Mouse (Mus musculus) hindbrain, postnatal 0 days (tissue): ENCODE data around the gene Clgn. TPM values are rescaled to one million over a fixed set of nuclear protein-coding genes. Genes with fewer than 3 reads are reported as not detected.

Source experiments
- ATAC-seq: fragments of 200-750 bp; cut with Nextera tagmentation; 2 replicates; pipeline ENCODE4 v1.8.0; 2017; ENCODE audit warnings: mild to moderate bottlenecking, moderate TSS enrichment, moderate library complexity
- DNase-seq: peaks from one replicate; pipeline ENCODE4 v3.0.0-alpha.2; 2015; ENCODE audit warnings: low spot score
- H3K27ac ChIP-seq: fragments of 300-500 bp; sonication (generic); 2 replicates; pipeline ENCODE4 v1.5.1; 2014; ENCODE audit warnings: mild to moderate bottlenecking
- H3K27me3 ChIP-seq: fragments of 300-500 bp; sonication (generic); 2 replicates; pipeline ENCODE4 v1.6.1; 2014; ENCODE audit warnings: low read length, mixed read lengths; ENCODE audit not compliant: insufficient read depth
- H3K36me3 ChIP-seq: fragments of 300-500 bp; sonication (generic); 2 replicates; pipeline ENCODE4 v1.6.1; 2014; ENCODE audit warnings: low read length, mixed read lengths; ENCODE audit not compliant: insufficient read depth
- H3K4me1 ChIP-seq: fragments of 300-500 bp; sonication (generic); 2 replicates; pipeline ENCODE4 v1.6.1; 2014; ENCODE audit warnings: antibody characterized with exemption, low read length, mixed read lengths; ENCODE audit not compliant: insufficient read depth
- H3K4me2 ChIP-seq: fragments of 300-500 bp; sonication (generic); 2 replicates; pipeline ENCODE4 v1.6.1; 2014; ENCODE audit warnings: low read depth, mild to moderate bottlenecking, low read length, moderate library complexity, mixed read lengths
- H3K4me3 ChIP-seq: fragments of 300-500 bp; sonication (generic); 2 replicates; pipeline ENCODE4 v1.5.1; 2014; ENCODE audit warnings: low read length
- H3K9ac ChIP-seq: fragments of 300-500 bp; sonication (generic); replicated peaks from 2 replicates; pipeline ENCODE4 v1.6.1; 2014; ENCODE audit warnings: mild to moderate bottlenecking, low read length, moderate library complexity, mixed read lengths
- H3K9me3 ChIP-seq: fragments of 300-500 bp; sonication (generic); 2 replicates; pipeline ENCODE4 v1.6.1; 2016; ENCODE audit warnings: low read length, mixed read lengths
- CTCF ChIP-seq: IDR thresholded peaks from 2 replicates; pipeline ENCODE4 v1.5.1; 2016; ENCODE audit warnings: antibody characterized with exemption, control low read depth, low read depth
- whole genome bisulfite sequencing: fragments of 180-500 bp; shearing (Covaris S2); extraction: QIAGEN DNeasy Blood & Tissue Kit; methylation state at CpG from one replicate; pipeline ENCODE4 v1.1.7; 2014; 5-methylcytosine and 5-hydroxymethylcytosine counted together
- polyA plus RNA-seq: library from polyadenylated mRNA; unstranded; fragments of >200 nt; fragmentation: Nextera tagmentation; extraction: Ambion mirVana; gene quantifications from 2 replicates; pipeline ENCODE4 v1.2.1, GENCODE M21; 2015
- total RNA-seq: library from RNA; depleted of rRNA; stranded (reverse); fragments of >200 nt; gene quantifications from 2 replicates; pipeline ENCODE4 v1.2.3, GENCODE M21; 2014; rRNA removed

Clgn gene
- total and polyA plus RNA-seq, 2 experiments from 2014 or later, result 5.5 to 13.3 TPM

DNA sequence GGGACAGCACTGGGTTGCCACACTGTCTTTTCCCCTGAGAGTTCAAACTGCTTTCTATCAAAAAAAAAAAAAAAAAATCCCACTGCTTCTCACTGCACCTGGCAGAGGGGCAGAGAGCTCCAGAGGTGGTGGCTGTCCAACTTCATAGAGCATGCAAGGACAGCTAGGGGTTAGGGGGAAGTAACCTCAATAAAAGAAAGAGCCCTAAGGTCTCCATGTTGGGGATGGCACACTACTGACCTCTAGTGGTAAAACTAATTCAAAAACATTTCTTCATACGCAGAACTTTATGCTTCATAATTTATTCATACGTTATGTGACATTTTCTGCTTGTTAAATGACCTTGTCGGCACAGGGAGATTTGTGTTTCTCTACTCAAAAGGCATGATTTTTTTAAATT lies 61.4 kb downstream of the Clgn start:
- peaks cover 6% of the 10 kb centered on the region; the same call in 1 of the 2 replicates for H3K9me3 ChIP-seq
- TF ChIP-seq CTCF, result peak; percentile 71
- no peaks in the 10 kb centered on the region for H3K27me3 ChIP-seq
- H3K36me3 ChIP-seq, result no peaks in the 10 kb centered on the region
- 15% methylated on average over 3 of the region's 3 CpGs for WGBS
- no peak overlapping the region for H3K9ac ChIP-seq
- DNase-seq, result peak; percentile 68
- H3K4me1 ChIP-seq, result no peaks in the 10 kb centered on the region
- H3K4me3 ChIP-seq, result no peak overlapping the region
- H3K4me2 ChIP-seq, result no peak overlapping the region
- ATAC-seq, result 0 out of 2 replicates have a peak, but pooled peaks have one; percentile 43
- no peak overlapping the region for H3K27ac ChIP-seq

DNA sequence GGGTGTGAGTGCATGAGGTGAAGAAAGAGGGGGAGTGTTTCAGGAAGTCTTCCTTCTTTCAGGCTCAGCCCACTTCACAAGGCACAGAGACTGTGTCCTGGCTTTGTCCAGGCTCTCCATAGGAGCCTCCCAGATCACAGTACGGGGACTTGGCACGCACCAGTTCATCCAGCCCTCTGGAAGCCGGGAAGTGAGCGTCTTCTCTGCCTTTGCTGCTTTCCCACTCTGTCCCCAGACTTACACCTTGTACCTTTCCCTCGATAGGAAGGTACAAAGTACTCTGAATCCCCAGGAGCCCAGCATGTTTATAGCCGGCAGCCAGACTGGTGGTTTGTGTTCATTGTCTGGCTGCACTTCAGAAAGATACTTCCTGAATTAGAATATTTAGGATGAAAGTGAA lies 67.5 kb downstream of the Clgn start:
- peaks cover 6% of the 10 kb centered on the region; the same call in 1 of the 2 replicates for H3K9me3 ChIP-seq
- H3K9ac ChIP-seq, result no peak overlapping the region
- 55% methylated on average over 6 of the region's 6 CpGs for WGBS
- TF ChIP-seq CTCF, result no peak
- H3K4me1 ChIP-seq, result no peaks in the 10 kb centered on the region
- no peaks in the 10 kb centered on the region for H3K27me3 ChIP-seq
- no peaks in the 10 kb centered on the region for H3K36me3 ChIP-seq
- DNase-seq (no peak), ATAC-seq (no peak)
- no peak overlapping the region for H3K27ac ChIP-seq
- no peak overlapping the region for H3K4me2 ChIP-seq
- no peak overlapping the region for H3K4me3 ChIP-seq

DNA sequence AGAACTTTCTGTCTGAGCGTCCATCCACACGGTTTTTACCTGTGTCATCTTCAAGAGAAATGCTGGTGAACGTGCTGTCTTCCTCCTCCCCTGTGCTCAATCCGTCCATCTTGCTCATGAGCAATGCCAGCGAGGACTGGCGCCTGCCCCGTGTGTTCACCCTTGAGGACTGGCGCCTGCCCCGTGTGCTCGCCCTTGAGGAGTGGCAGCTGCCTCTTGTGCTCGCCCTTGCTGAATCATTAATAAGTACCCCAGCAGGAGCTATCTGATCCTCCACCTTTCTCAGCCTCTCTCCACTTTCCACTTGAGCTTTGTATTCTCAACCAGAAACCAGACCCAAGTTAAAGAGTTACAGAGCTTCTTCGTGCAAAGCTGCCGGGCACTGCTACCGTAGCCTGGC lies 68.6 kb downstream of the Clgn start, which contains the start of gene Scoc:
TSS of gene Scoc (minus strand) at position 170 of the 400 bp plus-strand sequence.
- no peak for DNase-seq
- Histone ChIP-seq H3K9me3 (peaks cover 6% of the 10 kb centered on the region; the same call in 1 of the 2 replicates), H3K4me1 (no peaks in the 10 kb centered on the region), H3K27ac (no peak within 1 kb of the TSS), H3K27me3 (no peaks in the 10 kb centered on the region), H3K9ac (no peak within 1 kb of the TSS), H3K36me3 (no peaks in the 10 kb centered on the region), H3K4me2 (no peak within 1 kb of the TSS), H3K4me3 (no peak within 1 kb of the TSS)
- 78% methylated on average over 14 of the region's 14 CpGs for WGBS
- no peak for ATAC-seq
- TF ChIP-seq CTCF, result no peak

DNA sequence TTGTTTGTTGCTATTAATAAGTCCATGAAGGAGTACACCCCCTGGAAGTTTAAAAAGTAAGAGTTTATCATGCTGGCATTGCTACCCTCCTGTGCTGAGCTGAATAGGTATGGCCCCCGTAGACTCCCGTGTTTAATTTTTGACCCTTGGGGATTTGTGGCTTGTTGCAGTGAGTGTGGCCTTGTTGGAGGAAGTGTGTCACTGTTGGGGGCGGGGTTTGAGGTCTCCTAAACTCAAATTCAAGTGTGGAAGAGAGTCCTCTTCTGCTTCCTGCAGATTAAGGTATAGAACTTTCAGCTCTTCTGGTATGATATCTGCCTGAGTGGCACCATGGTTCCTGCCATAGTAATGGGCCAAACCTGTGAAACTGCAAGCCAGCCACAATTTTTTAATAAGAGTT lies 69.9 kb downstream of the Clgn start:
- Histone ChIP-seq H3K4me2 (no peak overlapping the region), H3K4me3 (no peak overlapping the region), H3K9me3 (peaks cover 6% of the 10 kb centered on the region; the same call in 1 of the 2 replicates), H3K36me3 (no peaks in the 10 kb centered on the region), H3K27ac (no peak overlapping the region), H3K4me1 (no peaks in the 10 kb centered on the region), H3K27me3 (no peaks in the 10 kb centered on the region), H3K9ac (no peak overlapping the region)
- TF ChIP-seq CTCF, result no peak
- DNase-seq (no peak), ATAC-seq (no peak)
- WGBS, result 70% methylated on average over 3 of the region's 3 CpGs

Other genes with a start within 250 kb of the Clgn start
- gene Tbc1d9, start 224.5 kb upstream of the Clgn start, total RNA-seq, result 123 and 128 TPM in 2 replicates
- gene Tbc1d9, start 224.5 kb upstream of the Clgn start, polyA plus RNA-seq, result 16.4 and 16.8 TPM in 2 replicates
- 1.2 and 4.2 TPM in 2 replicates for gene Gm10645, start 223.7 kb upstream of the Clgn start, total RNA-seq
- gene Gm10645, start 223.7 kb upstream of the Clgn start, polyA plus RNA-seq, result 10.0 and 11.6 TPM in 2 replicates
- gene Ucp1, start 99.5 kb upstream of the Clgn start, total RNA-seq, result 0.29 and 0.31 TPM in 2 replicates
- 0.09 and 0.14 TPM in 2 replicates for gene Ucp1, start 99.5 kb upstream of the Clgn start, polyA plus RNA-seq
- gene Elmod2, start 57.4 kb upstream of the Clgn start, total RNA-seq, result 13.7 and 14.4 TPM in 2 replicates
- gene Elmod2, start 57.4 kb upstream of the Clgn start, polyA plus RNA-seq, result 10.6 and 12.0 TPM in 2 replicates
- not detected in 2 replicates for gene Mgat4d, start 41.4 kb upstream of the Clgn start, total RNA-seq
- not detected in 2 replicates for gene Mgat4d, start 41.4 kb upstream of the Clgn start, polyA plus RNA-seq
- gene Scoc, start 68.5 kb downstream of the Clgn start, total RNA-seq, result 179 and 224 TPM in 2 replicates
- 441 TPM in 2 replicates for gene Scoc, start 68.5 kb downstream of the Clgn start, polyA plus RNA-seq
- gene Olfr370, start 145.9 kb downstream of the Clgn start, total RNA-seq, result 0.05 TPM in 1 of 2 replicates, not detected in the other
- 0.08 TPM in 1 of 2 replicates, not detected in the other for gene Olfr370, start 145.9 kb downstream of the Clgn start, polyA plus RNA-seq
- 124 and 186 TPM in 2 replicates for gene Ndufb7, start 176.8 kb downstream of the Clgn start, total RNA-seq
- 436 and 442 TPM in 2 replicates for gene Ndufb7, start 176.8 kb downstream of the Clgn start, polyA plus RNA-seq
- gene Tecr, start 218.1 kb downstream of the Clgn start, total RNA-seq, result 1,283 and 1,409 TPM in 2 replicates
- gene Tecr, start 218.1 kb downstream of the Clgn start, polyA plus RNA-seq, result 1,550 and 1,625 TPM in 2 replicates
- 35.3 and 42.7 TPM in 2 replicates for gene Dnajb1, start 218.3 kb downstream of the Clgn start, total RNA-seq
- 60.1 and 65.0 TPM in 2 replicates for gene Dnajb1, start 218.3 kb downstream of the Clgn start, polyA plus RNA-seq